Mouse (Mus musculus) thymus, postnatal 25 days (tissue): ENCODE results near the gene Vmn1r30.

Experiments used
- DNase-seq: peaks from one replicate; pipeline ENCODE4 v3.0.0; 2022

Vmn1r30 gene

GRCm38 (mm10) chr6:58443285-58443684 lies at the start of gene Vmn1r30:
Gene Vmn1r30, minus strand, starts transcription at chr6:58443385.
- DNase-seq = no peak

GRCm38 (mm10) chr6:58475230-58475629 lies 32.0 kb upstream of the Vmn1r30 start, which contains the start of gene Vmn1r31:
Gene Vmn1r31, minus strand, starts transcription at chr6:58475330.
- no peak for DNase-seq
